Mouse (Mus musculus): Measurements from ENCODE around the gene Adrb1. TPM values are rescaled to one million over a fixed set of nuclear protein-coding genes. Genes with fewer than 3 reads are reported as not detected.
"Not testable (repeated sequence)": the region's sequence is repeated elsewhere in the genome, so short reads cannot be mapped to it uniquely, and the experiment has no call there.

The Adrb1 gene
- total RNA-seq, 2 experiments from 2014 or later, result 1.4 to 1.9 TPM

DNA sequence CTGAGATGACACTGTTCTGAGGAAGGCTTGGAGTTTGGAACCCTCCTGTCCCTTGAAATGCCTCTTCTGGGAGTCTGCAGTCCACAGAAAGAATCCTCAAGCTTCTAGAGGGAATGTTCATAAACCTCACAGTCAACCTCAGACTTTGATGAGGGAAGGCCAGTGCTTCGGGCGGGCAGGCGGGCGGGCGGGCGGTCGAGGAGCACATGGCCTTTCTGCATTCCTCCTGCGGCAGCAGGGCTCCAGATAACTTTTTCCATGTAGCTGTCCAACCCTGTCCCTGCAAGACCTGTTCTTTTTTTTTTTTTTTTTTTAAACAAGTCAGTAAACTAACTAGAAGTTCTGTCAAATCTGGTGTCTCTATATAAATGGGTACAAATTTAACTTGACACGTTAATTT is 24.6 kb downstream of the Adrb1 start:
- no peak for DNase-seq (ENCODE audit: low spot score in 2 of 2)

DNA sequence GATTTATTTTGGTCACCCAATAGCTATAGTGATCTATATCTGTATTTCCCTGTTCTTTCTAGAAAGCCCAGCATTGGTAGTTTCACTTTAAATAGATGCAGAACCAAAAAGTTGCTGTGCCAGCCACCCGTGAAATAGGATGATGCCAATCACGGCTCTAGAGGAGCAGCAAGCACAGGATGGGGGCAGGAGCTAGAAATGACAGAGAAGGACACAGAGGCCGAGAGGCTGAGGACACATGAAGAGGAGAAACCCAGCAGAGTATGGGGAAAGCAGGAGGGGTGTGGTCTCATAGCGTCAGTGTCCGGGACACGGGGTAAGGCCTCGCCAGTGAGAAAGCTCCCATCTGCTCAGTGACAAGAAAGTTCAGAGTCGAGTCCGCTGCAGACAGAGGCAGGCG is 25.9 kb downstream of the Adrb1 start:
- no peak for DNase-seq (ENCODE audit: low spot score in 2 of 2)

DNA sequence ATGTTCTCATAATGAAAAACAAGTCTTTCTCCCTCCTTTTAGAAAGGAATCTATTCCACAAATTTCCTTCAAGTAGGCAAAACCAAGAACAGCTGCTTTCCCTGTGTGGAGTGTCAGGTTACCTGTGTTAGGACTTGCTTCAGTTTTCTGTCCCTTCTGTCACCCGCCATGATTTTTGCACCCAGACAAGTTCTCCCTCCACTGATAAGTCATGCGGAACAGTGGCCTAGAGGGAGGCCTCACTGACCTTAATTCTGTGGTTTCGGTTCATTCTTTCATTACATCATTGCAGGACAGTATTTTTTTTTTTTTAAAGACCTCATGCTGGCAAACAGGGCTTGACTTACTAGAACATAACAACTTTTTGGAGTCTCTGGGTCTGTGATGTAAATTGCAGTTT is 27.3 kb downstream of the Adrb1 start:
- no peak for DNase-seq (ENCODE audit: low spot score in 2 of 2)

DNA sequence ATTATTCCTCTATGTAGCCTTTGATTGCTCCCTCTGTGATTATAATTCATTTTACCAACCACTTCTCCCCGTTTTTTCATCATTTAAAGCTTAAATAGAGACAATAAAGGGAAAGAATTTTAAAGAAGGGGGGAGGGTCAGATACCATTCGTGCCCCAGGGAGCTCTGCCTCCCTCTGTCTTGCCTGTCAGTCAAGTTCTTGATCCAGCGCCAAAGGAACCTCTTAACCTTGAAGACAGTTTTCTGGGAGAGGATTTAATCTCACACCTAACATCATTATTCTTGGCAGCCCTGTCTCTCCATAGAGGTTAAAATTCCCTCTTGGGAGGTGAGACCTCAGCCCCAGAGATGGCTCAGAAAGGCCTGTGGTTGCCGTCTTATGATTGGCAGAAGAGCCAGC is 28.7 kb downstream of the Adrb1 start:
- DNase-seq (ENCODE audit: low spot score in 2 of 2), result no peak

DNA sequence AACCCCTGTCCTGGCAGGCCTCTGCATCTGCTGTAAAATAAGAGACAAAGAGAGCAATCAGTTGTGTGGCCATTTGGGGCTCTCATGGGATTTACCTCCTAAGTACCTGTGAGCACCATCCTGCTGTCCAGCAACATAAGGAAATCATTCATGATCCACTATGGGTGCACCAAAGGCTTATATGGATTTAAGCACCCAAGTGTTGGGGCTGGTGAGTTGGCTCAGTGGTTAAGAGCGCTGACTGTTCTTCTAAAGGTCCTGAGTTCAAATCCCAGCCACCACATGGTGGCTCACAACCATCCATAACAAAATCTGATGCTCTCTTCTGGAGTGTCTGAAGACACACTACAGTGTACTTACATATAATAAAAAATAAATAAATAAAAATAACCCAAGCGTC is 32.5 kb downstream of the Adrb1 start:
- DNase-seq (ENCODE audit: low spot score in 2 of 2), result not testable (repeated sequence)

DNA sequence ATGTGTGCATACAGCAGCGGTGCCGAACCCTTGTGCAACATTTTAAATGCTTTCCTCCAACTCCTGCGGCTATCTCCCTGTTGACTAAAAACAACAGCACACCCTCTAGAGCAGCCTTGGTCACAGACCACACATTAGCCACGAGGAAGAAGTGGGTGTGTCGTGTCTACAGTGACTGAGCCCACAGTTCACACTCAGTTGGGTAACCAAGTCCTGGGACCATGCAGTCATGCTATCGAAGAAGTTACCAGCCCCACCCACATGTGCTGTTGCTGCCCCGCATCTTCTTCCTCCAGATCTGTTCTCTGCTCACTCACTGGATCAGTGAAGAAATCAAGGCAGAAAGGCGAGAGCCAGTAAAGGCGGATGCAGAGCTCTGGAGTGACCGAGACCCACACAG is 34.4 kb downstream of the Adrb1 start:
- no peak for DNase-seq (ENCODE audit: low spot score in 2 of 2)

DNA sequence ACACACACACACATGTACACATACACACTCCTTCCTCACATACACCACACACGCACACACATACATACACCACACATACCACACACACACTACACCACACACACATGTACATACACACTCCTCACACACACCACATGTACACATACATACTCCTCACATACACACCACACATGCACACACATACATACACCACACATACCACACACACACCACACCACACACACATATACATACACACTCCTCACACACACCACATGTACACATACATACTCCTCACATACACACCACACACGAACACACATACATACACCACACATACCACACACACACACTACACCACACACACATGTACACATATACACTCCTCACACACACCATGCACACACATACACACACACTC is 36.3 kb downstream of the Adrb1 start:
- no peak for DNase-seq (ENCODE audit: low spot score in 2 of 2)

DNA sequence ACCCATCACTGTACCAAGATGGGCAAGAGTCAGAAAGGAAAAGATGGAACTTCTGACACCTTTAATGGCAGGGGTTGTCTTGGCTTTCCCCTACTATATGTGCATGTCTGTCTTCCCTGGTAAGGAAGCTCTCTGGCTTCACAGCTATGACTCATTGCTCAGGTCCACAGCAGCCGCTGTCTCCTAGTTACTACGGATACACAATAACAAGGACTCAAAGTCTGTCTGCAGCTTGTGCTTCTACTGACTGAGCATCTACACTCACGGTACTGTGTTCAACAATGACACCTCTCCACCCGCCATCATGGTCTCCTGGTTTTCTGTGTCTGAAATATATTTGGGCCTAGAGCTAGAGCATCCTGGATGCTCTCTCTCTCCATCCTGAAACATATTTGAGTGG is 37.7 kb downstream of the Adrb1 start:
- no peak for DNase-seq (ENCODE audit: low spot score in 2 of 2)

DNA sequence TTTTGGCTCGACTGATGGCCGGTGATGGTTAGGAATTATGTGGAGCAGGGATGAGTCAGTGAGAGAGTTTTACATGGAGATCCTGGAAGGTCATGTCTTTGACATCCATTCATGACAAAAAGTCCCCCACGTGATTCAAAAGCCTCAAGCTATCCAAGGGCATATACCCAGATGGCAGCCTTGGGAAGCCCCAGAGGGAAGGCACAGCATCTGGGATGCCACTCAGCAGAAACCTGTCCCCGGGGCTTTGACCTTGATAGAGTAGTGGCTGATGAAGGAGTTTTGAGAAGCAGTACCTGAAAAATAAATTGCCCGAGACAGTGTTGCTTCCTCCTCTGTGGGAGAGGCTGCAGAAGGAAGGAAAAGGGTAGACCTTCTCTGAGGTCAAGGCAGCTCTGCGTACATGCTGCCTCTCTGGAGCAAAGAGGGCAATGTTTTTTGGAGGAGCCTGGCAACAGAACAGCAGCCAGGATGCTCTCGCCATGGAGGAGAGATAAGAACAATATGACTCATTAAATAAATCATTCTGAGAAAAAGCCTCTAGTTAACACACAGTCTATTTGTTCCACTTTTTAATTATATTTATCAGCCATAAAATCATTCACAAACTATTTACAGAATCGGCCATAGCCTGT is 38.4 kb downstream of the Adrb1 start:
- DNase-seq (ENCODE audit: low spot score in 2 of 2), result no peak

DNA sequence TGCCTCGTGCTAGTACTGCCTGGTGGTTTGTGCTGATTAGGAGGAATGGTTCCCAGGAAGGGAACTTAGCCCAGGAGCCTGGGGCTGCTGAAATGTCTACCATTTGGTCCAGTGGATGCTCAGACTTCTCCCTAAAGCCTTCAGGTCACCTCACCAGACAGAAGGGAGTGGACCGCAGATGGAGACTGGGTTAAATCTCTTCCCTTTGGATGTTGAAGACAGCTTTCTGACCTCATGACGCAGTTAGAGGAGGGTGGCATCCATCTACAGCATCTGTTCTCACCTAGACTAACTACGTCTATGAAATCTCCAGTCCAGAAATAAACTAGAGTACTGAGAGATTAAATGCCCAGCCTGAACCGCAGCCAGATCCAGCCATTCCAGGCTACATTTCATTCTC is 39.1 kb downstream of the Adrb1 start:
- DNase-seq (ENCODE audit: low spot score in 2 of 2), result no peak

DNA sequence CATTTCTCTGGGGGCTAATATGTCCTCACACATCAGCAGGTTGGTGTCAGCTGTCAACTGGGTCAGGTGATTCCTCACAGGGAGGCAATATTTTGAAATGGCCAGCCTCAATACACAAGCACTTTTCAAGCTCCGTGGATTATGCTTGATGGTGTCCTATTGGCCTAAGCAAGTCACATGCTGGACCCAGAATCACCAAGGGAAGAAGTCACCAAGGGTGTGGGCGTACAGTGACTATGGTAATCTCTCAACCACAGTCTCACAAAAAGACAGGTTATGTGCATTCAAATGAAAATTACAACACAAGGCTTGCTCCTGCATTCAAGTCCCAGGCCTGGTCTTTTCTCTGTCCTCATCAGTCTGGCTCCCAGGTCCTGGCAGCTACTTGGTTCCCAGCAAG is 39.7 kb downstream of the Adrb1 start:
- DNase-seq (ENCODE audit: low spot score in 2 of 2), result no peak

DNA sequence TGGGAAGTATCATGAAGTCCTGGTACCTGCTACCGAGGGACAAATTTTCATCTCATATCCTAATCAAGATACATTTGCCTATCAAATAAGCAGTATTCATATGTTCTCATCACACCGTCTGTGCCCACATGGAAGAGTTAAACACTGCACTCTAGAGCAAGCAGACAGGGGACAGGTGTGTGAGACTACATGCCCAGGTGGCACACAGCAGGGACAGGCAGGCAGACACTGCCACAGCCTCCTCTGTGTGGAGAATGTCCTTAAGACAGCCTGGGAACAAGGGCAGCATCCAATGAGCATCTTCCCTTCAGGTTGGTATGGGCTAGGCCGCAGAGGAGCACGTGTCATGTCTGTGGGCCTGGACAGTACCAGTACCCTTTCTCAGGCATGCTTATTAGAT is 40.7 kb downstream of the Adrb1 start:
- DNase-seq (ENCODE audit: low spot score in 2 of 2), result no peak

DNA sequence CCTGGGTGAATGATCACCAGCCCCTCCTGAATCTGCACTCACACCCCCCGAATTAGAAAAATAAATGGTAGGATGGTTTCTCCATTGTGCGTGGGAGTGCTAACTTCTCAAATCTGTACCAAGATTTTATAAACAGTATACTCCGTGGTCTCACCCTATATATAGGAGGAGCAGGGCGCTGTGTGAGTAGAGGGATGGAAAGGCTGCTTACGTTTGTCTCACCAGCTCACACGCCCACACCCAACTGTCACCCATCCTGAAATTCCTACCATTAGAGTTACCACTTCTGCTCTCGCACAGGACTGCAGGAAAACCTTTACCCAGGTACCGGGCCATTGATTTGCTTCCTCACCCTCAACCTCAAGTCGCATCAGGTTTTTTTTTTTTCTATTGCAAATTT is 47.0 kb downstream of the Adrb1 start:
- no peak for DNase-seq (ENCODE audit: low spot score in 2 of 2)

DNA sequence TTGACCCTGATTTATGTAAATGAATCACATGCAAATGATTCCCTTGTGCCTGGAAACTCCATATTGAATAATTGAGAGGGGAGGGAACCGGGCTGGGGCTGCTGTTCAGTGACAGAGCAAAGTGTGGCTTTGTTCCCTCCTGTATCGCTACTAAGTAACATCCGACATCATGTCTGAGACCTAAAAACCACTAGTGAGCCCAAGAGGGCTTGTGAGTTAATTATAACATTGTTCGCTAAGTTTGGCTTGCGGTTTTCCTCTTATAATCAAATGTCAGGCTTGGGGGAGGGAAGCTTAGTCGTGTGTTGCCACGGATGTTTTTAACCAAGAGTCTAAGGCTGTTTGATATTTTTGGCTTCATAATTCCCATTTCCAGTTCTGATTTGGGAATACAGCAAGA is 50.2 kb downstream of the Adrb1 start:
- DNase-seq (ENCODE audit: low spot score in 2 of 2), result no peak

DNA sequence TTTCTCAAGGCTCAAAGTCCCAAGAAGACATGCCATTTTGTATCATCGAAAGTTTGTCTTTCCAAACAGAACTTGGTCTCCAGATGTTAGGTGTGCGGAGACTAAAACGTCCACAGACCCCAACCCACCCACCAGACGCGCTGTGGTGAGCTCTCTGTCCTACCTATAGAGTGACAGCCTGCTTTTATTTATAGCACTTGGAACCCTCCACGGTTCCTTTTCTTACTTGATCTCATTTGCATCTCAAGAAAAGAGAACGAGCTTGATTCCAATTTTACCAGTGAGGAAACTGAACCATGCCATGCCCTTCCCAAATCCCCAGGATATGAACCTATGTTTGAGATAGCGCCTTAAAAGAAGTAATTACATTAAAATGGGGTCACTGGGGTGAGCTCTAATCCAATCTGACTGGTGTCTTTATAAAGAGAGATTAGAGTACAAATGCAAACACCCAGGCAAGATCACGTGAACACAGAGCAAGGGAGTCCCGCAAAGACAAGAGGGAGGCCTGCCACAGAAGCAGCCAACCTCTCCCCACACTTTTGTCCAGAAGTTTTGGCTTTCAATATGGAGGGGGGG is 51.5 kb downstream of the Adrb1 start:
- no peak for DNase-seq (ENCODE audit: low spot score in 2 of 2)

DNA sequence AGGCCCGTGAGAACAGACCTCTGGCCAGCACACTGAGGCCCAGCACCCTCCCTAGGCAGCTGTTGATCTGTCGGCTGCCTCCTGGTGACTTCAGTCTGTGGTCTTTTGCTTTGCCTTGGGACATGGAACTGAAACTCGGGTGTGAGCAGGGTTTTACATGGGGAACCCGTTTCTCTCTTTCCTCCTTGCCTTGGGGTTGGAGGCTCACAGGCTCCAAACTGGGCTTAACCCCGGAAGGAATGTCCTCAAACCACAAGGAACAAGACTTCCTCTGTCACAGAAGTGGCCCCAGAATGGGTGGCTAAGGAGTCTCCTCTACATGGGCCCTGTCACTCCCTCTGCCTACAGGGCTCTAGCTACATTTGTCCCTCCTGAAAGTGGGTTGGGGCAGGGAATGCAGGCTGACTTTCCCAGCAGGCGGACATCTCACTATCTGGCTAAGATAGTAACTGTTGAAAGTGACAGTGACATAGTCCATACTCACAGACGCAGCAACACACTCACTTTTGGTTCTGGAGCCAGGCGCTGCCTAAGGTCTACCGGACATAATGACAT is 52.5 kb downstream of the Adrb1 start:
- DNase-seq (ENCODE audit: low spot score in 2 of 2), result no peak

DNA sequence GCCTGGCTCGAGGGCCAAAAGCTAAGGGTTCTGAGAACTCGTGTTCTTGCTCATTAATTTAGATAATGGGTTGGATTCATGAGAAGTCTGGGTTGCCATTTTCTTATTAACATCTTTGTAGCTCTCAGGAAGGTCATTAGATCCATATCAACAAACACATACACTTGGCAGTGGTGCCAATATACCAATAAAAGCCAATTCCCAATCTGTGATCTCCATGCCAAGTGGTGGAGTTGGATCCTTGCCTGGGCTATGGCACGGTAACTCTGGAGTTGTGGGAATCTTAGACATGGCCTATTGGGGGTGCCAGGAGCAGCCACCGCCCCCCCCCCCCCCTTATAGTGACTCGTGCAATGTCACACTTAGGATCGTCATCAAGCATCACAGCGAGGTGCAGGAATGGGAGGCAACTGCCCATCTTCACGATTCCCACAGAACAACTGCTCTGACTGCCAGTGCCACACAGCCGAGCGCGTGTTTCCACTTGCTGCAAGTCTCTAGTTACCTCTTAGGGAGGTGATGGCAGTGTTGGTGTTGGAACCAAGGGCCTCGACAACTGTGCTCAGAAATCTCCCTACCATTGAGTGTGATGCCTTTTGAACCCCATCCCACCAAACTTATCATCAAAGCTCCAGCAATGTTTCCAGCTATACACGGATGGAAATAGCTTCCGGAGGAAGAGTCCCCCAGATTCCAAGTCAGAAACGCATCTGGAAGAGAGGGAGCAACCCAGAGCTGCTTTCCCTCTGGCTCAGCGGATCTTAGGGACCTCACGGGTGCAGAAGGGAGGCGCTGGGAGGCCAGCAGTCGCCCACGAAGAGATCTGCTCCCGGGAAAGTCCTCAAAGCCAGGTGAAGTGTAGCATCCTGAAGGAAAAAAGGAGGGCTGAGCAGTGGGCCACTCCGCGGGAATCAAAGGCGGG is 53.2 kb downstream of the Adrb1 start:
- no peak for DNase-seq (ENCODE audit: low spot score in 2 of 2)

DNA sequence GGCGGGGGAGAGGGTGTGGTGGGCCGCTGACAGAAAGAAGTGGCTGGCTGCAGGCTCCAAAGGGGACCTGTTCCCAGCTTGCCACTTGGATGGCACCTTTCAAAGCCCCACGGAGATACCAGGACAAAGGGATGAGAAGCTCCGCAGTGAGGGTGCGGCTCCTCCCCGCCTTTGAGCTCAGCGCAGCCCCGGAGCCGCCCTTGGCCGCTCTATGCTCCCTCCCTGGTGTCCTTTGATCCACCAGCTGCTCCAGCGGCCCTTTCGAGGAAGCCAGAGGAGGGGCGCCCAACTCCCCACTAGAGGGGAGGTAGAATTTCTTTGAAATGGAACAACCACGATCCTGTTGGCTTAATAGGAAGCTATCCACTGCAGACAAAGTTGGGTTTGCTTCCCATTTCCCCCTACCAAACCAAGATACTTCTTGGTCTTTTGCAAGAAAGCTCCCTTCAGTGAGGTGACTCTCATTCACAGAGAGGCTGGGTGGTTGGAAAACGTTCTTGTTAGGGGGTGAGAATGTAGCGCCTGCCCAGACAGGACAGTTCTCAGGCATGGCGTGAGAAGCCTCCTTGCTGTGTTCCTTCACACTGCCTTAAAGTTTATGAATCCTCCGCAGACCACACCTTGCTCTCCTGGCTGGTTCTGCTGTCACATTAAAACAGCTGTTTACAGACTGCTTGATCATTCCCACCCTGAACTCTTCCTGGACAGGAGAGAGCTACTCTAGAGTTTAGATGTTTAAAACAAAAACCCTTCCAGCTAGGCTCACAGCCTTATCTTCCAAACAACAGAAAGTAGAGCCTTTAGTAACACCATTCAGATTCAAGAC is 54.1 kb downstream of the Adrb1 start:
- peak in 1 of 2 experiments; percentile 27 for DNase-seq (ENCODE audit: low spot score in 2 of 2)

DNA sequence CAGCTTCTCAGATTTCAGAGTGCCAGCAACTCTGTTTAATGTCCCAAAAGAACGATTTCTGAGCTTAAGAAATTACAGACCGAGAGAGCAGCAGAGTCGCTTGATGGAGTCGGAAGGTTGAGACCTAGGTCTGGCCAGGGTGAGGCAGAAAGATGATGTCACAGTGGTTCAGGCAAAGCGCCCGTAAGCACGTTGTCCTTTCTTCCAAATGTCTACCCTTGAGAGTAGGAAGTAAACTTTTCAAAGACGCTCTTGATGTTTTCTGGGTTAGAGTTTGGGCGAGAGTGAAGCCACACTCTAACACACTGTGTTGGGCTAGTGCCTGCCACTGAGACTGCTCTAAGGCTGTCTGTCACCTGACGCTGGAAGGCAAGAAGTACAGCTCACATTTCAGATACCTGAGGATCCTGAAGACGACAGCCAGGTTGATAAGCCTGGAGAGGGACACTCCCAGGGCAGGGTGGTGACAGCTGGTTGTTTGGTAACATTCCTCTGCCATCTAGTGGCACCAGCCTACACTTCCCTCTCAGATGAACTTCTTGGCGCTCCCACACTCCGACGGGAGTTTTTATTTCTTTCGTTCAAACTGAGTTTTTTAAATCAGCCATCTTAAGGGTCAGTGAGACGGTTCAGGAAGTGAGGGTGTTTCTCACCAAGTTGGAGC is 54.9 kb downstream of the Adrb1 start:
- DNase-seq (ENCODE audit: low spot score in 2 of 2), result peak in 1 of 2 experiments; percentile 50

DNA sequence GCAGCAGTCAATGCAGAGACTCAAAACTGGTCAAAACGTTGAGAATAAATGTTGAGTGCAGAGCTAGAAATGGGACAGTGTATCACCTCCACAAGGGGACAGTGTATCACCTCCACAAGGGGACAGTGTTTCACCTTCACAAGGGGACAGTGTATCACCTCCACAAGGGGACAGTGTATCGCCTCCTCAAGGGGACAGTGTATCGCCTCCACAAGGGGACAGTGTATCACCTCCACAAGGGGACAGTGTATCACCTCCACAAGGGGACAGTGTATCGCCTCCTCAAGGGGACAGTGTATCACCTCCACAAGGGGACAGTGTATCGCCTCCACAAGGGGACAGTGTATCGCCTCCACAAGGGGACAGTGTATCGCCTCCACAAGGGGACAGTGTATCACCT is 56.5 kb downstream of the Adrb1 start:
- DNase-seq (ENCODE audit: low spot score in 2 of 2), result not testable (repeated sequence)

Data from gastrocnemius, postnatal 4 days (tissue).